Comparison of ENCODE assay signal across 13 mouse cellular contexts in the genomic region with DNA sequence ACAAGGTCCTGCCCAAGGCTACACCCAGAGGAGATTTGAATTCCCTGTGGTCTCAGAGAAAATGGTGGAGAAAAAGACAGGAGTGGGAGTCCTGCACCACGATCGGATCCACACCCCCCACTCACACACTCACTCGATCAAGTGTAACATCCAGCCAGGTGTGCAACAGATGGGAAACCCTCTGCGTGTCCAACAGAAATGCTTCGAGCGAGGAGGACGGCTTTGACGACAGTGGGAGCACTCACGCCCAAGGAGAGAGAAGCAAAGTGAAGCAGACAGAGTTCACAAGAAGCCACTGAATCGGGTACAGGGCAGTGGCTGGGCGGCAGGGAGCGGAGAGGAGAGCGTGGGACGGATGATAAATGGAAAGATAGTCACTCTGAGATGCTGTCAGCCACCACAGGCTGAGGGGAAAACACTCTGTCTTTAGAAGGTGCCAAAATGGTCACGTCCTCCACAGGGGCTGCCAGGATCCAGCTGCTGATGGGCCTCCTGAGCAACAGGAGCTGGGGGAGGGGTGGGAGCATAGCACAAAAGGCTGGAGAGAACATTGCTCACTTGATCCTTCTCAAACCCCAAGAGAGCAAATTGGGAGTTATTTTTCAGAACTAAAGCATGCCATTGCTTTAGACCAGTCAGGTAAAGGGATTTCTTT. TPM values are rescaled to one million over a fixed set of nuclear protein-coding genes. Genes with fewer than 3 reads are reported as not detected.
"Had no signal": no experiment of that assay in that cellular context is flagged by ENCODE, and none has a peak within 500 bp of the region (broad histone marks: within the 10 kb centered on the region; RNA-seq: fewer than 3 reads in every experiment).

No protein-coding gene starts in this region.

- H3K4me2 ChIP-seq: limb, embryonic 15.5 days; liver, embryonic 12.5 days; lung, embryonic 14.5 days; neural tube, embryonic 13.5 days had no signal

- H3K27ac ChIP-seq: left cerebral cortex, adult 2 months; limb, embryonic 15.5 days; liver, embryonic 12.5 days; neural tube, embryonic 13.5 days; stomach, postnatal 0 days had no signal

- H3K9me3 ChIP-seq: limb, embryonic 15.5 days; liver, embryonic 12.5 days; neural tube, embryonic 13.5 days had no signal

- H3K4me3 ChIP-seq: left cerebral cortex, adult 2 months; limb, embryonic 15.5 days; liver, embryonic 12.5 days; neural tube, embryonic 13.5 days had no signal

- H3K9ac ChIP-seq: limb, embryonic 15.5 days; liver, embryonic 12.5 days; lung, embryonic 14.5 days; neural tube, embryonic 13.5 days had no signal

- DNase-seq: kidney, adult 8-10 months; lung, embryonic 14.5 days; lung, postnatal 10 days; lung, postnatal 4 days; midbrain, embryonic 14.5 days; thymus, postnatal 4 days had no signal

- H3K36me3 ChIP-seq: limb, embryonic 15.5 days; liver, embryonic 12.5 days; neural tube, embryonic 13.5 days had no signal

- ATAC-seq: liver, embryonic 12.5 days had no signal

RNA-seq across cellular contexts. Expression of a gene that starts 58.1 kb away (rescaled TPM):
- total RNA-seq: megakaryocyte, adult 5-6 weeks; monocyte, adult 5-6 weeks had no signal
